Mouse (Mus musculus) cerebellum, adult 2 months (tissue): ENCODE results near the gene Tcap. TPM values are rescaled to one million over a fixed set of nuclear protein-coding genes. Genes with fewer than 3 reads are reported as not detected.

ENCODE experiments used
- DNase-seq, 2 experiments: peaks; one replicate each; pipeline ENCODE4 v3.0.0; 2021
- H3K27ac ChIP-seq: fragments of 200-500 bp; 2 replicates; pipeline ENCODE4 v1.5.1; 2012; ENCODE audit warnings: low read length, control low read depth, inconsistent platforms; ENCODE audit not compliant: insufficient read depth
- H3K27me3 ChIP-seq: fragments of 200-500 bp; 2 replicates; pipeline ENCODE4 v1.6.1; 2012; ENCODE audit warnings: inconsistent platforms, mild to moderate bottlenecking, low read length, moderate library complexity; ENCODE audit not compliant: control insufficient read depth, insufficient read depth
- H3K4me1 ChIP-seq: fragments of 200-500 bp; 2 replicates; pipeline ENCODE4 v1.6.1; 2011; ENCODE audit warnings: low read length; ENCODE audit not compliant: control insufficient read depth, insufficient read depth
- H3K4me3 ChIP-seq: fragments of 200-500 bp; replicated peaks from 2 replicates; pipeline ENCODE3; 2011; ENCODE audit warnings: mild to moderate bottlenecking, low read depth, low read length, control low read depth; ENCODE audit not compliant: insufficient read depth
- CTCF ChIP-seq: fragments of 200-500 bp; IDR thresholded peaks from 2 replicates; pipeline ENCODE4 v1.5.1; 2011; ENCODE audit warnings: low read depth, mild to moderate bottlenecking, control low read depth, low read length, moderate library complexity, borderline replicate concordance; ENCODE audit not compliant: insufficient read depth
- POLR2A ChIP-seq: fragments of 200-500 bp; IDR thresholded peaks from 2 replicates; pipeline ENCODE4 v1.6.1; 2011; ENCODE audit warnings: low read length, control low read depth, borderline replicate concordance; ENCODE audit not compliant: insufficient read depth
- WGBS: fragments of 180-500 bp; shearing (Covaris S2); methylation state at CpG from one replicate; pipeline ENCODE4 v1.1.7; 2018; 5-methylcytosine and 5-hydroxymethylcytosine counted together
- polyA plus RNA-seq: library from polyadenylated mRNA; depleted of rRNA; stranded (reverse); fragments of >200 nt; gene quantifications from 2 replicates; pipeline ENCODE4 v1.2.3, GENCODE M21; 2012; rRNA removed

Gene Tcap
- polyA plus RNA-seq, 1 experiment, result 0.95 TPM

- no peak for DNase-seq
- H3K27me3 ChIP-seq, result no peaks in the 10 kb centered on the region
- H3K4me1 ChIP-seq, result no peaks in the 10 kb centered on the region
- TF ChIP-seq POLR2A (no peak), CTCF (no peak)
- WGBS, result 77% methylated on average over 9 of the region's 9 CpGs
- no peak overlapping the region for H3K4me3 ChIP-seq
- H3K27ac ChIP-seq, result no peak overlapping the region
These were observed 48.3 kb downstream of the Tcap start for GRCm38 (mm10) chr11:98431743-98432502.

Other genes with a start within 250 kb of the Tcap start
- gene Fbxl20, start 233.4 kb upstream of the Tcap start, polyA plus RNA-seq, result 23.0 and 25.1 TPM in 2 replicates
- gene Med1, start 190.5 kb upstream of the Tcap start, polyA plus RNA-seq, result 27.0 and 29.0 TPM in 2 replicates
- gene Cdk12, start 180.8 kb upstream of the Tcap start, polyA plus RNA-seq, result 23.3 and 24.9 TPM in 2 replicates
- 57.4 and 68.4 TPM in 2 replicates for gene Neurod2, start 54.2 kb upstream of the Tcap start, polyA plus RNA-seq
- gene Ppp1r1b, start 35.4 kb upstream of the Tcap start, polyA plus RNA-seq, result 150 and 173 TPM in 2 replicates
- 53.5 and 56.1 TPM in 2 replicates for gene Stard3, start 25.4 kb upstream of the Tcap start, polyA plus RNA-seq
- 0.26 and 0.40 TPM in 2 replicates for gene Pnmt, start 2.6 kb downstream of the Tcap start, polyA plus RNA-seq
- gene Pgap3, start 16.7 kb downstream of the Tcap start, polyA plus RNA-seq, result 13.2 and 14.1 TPM in 2 replicates
- gene Erbb2, start 28.7 kb downstream of the Tcap start, polyA plus RNA-seq, result 1.6 and 1.8 TPM in 2 replicates
- gene Mien1, start 55.2 kb downstream of the Tcap start, polyA plus RNA-seq, result 182 and 183 TPM in 2 replicates
- 15.8 and 19.9 TPM in 2 replicates for gene Grb7, start 62.6 kb downstream of the Tcap start, polyA plus RNA-seq
- gene Ikzf3, start 162.2 kb downstream of the Tcap start, polyA plus RNA-seq, result 0.07 and 0.10 TPM in 2 replicates
- gene Zpbp2, start 167.3 kb downstream of the Tcap start, polyA plus RNA-seq, result 0.13 and 0.20 TPM in 2 replicates
- 64.6 and 66.8 TPM in 2 replicates for gene Ormdl3, start 203.6 kb downstream of the Tcap start, polyA plus RNA-seq
- gene Lrrc3c, start 214.5 kb downstream of the Tcap start, polyA plus RNA-seq, result 0.41 TPM in 1 of 2 replicates, not detected in the other
- gene Gm12355, start 241.8 kb downstream of the Tcap start, polyA plus RNA-seq, result 0.33 and 0.35 TPM in 2 replicates
- not detected in 2 replicates for gene Gsdma3, start 242.5 kb downstream of the Tcap start, polyA plus RNA-seq